Mouse (Mus musculus): ENCODE data around the gene Rnls.

- TF ChIP-seq CTCF (IDR thresholded peaks at IDR 0.05; ENCODE audit: borderline replicate concordance, control insufficient read depth, extremely low read depth, insufficient read depth, low read length, poor library complexity) (no peak), POLR2A (IDR thresholded peaks at IDR 0.05; ENCODE audit: control insufficient read depth, extremely low read depth, insufficient read depth, low read length, poor library complexity) (no peak)
These were observed 277.3 kb downstream of the Rnls start for GRCm38 (mm10) chr19:33114631-33115295.
